Mouse (Mus musculus): Measurements from ENCODE around the gene Slc16a6. TPM values are rescaled to one million over a fixed set of nuclear protein-coding genes. Genes with fewer than 3 reads are reported as not detected.

The Slc16a6 gene
- total RNA-seq, 2 experiments from 2014 or later = 9.6 to 11.4 TPM

DNA sequence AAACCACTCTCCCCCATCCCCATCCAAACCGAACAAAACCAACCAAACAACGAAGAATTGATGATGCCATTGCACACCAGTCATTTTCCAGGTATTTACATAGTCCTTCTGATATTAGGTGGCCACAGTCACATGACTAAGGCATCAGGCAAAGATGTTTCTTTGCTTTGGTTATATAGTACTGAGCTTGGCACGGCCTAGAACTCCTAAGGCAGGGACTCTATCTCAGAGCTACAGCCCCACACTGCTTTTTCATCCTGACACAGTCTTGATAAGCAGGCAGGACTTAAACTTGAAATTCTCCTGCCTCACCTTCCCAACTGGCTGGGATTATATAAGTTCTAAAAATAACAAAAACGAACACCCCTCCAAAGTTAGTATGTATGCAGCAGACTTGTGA is 8.3 kb downstream of the Slc16a6 start:
- intact Hi-C loops (cut with DNase I) = no loop called here
- DNase-seq (ENCODE audit: low spot score in 2 of 2) = no peak

DNA sequence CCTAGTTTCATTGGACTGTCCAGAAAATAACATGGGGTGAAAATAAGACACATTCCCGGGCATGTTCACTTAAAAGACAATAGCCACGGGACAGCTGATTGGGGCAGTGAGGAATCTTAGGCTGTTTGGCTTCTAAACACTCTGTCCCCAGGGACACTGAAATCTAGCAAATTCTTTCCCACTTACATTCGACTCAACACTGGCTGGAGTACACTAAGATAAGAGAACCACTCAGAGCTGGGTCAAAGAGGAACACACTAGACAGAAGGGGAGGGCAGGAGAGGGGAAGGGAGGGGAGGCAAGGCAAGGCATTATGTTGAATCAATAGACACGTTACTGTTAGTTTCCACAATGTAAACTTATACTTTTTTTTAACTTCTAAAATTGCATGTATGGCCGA is 12.8 kb downstream of the Slc16a6 start:
- DNase-seq (ENCODE audit: low spot score in 2 of 2) = no peak
- intact Hi-C loops (cut with DNase I) = no loop called here

DNA sequence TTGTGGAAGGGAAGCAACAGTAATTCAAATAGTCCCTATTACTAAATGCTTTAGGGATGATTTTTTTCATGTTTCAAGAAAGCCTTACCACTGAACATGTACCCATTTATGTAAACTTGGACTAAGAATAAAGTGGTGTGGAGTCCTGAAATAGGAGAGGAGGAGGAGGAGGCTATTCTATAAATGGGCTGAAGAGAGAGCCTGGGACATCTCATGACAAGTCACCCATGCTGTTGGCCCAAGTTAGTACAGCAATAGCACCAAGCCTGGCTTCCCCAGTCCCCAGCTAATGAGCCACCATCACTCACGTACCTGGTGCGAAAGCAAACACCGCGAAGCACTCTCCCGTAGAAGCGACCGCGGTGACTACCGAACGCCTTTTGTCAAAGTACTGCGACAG is 15.2 kb downstream of the Slc16a6 start:
- intact Hi-C loops (cut with DNase I) = no loop called here

GRCm38 (mm10) chr11:109456261-109456660 is 17.1 kb downstream of the Slc16a6 start:
- intact Hi-C loops (cut with DNase I) = no loop called here
- DNase-seq (ENCODE audit: low spot score in 2 of 2) = no peak

More for the DNA sequence above, 15.2 kb downstream of the Slc16a6 start:
- DNase-seq (ENCODE audit: low spot score in 2 of 2) = no peak

DNA sequence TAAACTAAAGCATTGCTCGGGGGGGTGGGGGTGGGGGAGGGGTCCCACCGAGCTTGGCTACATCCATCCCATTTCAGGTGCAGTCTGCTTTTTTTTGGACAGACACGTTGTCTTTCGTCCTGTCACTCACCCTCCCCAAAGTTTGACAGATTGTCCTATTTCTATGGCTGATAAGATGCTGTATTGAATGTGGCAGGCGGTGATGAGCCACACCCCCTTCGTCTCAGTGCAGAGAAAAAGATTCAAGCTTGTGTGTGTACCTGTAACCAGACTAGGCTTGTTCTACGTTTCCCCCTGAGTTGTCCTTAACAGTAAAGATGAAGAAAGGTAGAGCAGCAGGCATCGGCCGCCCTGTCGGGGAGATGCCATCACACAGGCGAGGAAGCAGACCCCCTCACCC is 22.2 kb downstream of the Slc16a6 start:
- no peak for DNase-seq (ENCODE audit: low spot score in 2 of 2)
- intact Hi-C loops (cut with DNase I) = no loop called here

GRCm38 (mm10) chr11:109445438-109446035 is 27.9 kb downstream of the Slc16a6 start:
- DNase-seq (ENCODE audit: low spot score in 2 of 2) = peak; percentile 34 to 70
- intact Hi-C loops (cut with DNase I) = loop anchor here (2.0 to 5.0 kb wide), 2 partner anchors 139 to 417 kb away; no protein-coding TSS in a partner anchor

- DNase-seq (ENCODE audit: low spot score in 2 of 2) = no peak
- intact Hi-C loops (cut with DNase I) = loop anchor here (2.0 kb wide), 1 partner anchor 140 kb away; no protein-coding TSS in a partner anchor
Measured at GRCm38 (mm10) chr11:109444600-109444999, 28.8 kb downstream of the Slc16a6 start.

DNA sequence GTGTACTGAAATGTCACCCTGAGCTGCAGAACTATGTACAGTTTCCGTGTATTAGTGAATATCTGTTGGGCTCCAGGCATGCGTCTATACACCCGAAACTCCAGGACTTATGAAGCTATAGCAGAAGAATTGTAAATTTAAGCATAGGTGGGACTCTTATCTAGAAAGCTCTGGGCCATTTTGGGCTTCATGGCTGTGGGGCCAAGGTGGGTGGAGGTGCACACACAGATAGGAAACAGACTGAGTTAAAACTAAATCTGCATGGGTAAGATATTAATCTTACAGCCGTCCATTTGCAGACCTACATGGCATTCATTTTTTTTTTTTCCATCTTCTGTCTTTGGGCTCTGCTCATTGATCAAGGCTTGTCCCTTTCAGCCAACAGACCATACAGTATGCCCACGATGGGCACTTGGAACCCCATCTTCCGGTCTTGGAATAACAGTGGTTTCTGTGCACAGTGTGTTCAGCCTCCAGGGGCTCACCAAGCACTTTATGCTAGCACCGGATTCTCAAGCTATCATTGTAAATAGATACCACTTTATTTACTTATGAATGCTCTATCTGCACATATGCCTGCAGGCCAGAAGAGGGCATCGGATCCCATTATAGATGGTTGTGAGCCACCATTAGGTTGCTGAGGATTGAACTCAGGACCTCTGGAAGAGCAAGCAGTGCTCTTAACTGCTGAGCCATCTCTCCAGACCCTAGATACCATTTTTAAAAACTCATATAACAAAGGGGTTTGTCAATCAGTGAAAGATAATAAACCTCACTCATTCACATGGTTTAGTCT is 29.7 kb downstream of the Slc16a6 start:
- no peak for DNase-seq (ENCODE audit: low spot score in 2 of 2)
- intact Hi-C loops (cut with DNase I) = loop anchor here (2.0 kb wide), 1 partner anchor 141 kb away; no protein-coding TSS in a partner anchor

DNA sequence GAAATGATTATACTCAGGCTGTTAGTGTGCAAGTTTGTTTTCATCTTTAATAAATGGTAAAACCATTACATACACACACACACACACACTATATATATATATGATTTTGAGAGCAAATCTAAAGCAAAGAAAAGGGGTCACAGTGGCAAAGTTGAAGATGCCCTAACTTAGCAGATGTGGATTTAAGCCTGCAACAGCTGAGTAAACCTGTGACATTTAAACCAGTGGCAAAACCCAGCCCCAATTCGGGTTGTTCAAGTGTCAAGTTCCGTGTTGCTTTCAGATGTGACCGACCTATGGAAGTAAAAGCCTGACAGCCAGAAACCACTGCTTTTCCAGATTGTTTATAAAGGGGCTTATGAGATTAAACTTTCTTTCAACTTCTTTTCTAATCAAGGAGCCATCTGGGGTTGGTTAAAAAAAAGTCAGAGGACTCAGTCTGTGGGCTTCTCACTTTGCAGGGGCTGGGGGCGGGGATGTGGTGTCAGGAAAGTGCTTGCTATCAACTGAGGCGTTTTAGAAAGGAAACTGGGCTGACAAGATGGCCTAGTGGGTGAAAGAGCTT is 31.1 kb downstream of the Slc16a6 start:
- DNase-seq (ENCODE audit: low spot score in 2 of 2) = no peak
- intact Hi-C loops (cut with DNase I) = no loop called here

DNA sequence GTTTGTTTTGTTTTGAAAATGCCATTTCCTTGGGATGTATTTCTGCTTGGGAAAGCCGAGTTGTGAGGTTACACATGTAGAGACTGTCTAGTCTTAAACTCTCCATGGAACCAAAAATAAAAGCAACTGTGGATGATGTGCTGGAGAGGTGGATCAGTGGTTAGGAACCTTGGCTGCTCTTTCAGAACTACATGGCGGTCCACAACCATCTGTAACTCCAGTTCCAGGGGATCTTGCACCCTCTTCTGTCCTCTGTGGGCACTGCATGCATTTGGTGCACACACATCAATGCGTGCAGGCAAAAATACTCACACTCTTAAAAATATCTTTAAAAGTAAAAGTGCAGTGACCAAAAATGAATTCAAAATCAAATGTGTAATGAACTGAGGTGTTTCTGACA is 32.3 kb downstream of the Slc16a6 start:
- peak; percentile 23 to 56 for DNase-seq (ENCODE audit: low spot score in 2 of 2)
- intact Hi-C loops (cut with DNase I) = no loop called here

- DNase-seq (ENCODE audit: low spot score in 2 of 2) = no peak
- intact Hi-C loops (cut with DNase I) = no loop called here
Measured at GRCm38 (mm10) chr11:109440641-109441040, 32.8 kb downstream of the Slc16a6 start.

- DNase-seq (ENCODE audit: low spot score in 2 of 2) = peak; percentile 60 to 74
- intact Hi-C loops (cut with DNase I) = no loop called here
Measured at GRCm38 (mm10) chr11:109439829-109440340, 33.5 kb downstream of the Slc16a6 start.

- no peak for DNase-seq (ENCODE audit: low spot score in 2 of 2)
- intact Hi-C loops (cut with DNase I) = no loop called here
Measured at GRCm38 (mm10) chr11:109439209-109439608, 34.2 kb downstream of the Slc16a6 start.

DNA sequence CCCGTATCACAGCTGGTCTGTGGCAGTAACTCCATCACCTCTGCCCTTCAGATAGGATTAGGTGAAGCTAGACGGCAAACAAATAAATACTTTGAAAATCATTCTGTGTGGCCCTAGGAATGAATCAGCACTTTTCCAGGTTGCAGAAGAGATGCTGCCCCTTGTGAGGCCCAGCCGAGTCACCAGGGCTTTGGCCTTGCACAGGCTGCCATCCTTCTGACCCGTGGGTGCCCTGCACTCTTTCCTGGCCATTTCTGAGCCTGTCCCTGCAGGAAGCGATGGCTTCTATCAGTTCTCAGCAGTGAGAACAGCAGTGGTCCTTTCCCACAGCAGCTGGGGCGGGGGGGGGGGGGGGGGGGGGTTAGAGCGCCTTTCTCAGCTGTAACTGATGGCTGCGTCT is 36.5 kb downstream of the Slc16a6 start:
- intact Hi-C loops (cut with DNase I) = no loop called here

DNA sequence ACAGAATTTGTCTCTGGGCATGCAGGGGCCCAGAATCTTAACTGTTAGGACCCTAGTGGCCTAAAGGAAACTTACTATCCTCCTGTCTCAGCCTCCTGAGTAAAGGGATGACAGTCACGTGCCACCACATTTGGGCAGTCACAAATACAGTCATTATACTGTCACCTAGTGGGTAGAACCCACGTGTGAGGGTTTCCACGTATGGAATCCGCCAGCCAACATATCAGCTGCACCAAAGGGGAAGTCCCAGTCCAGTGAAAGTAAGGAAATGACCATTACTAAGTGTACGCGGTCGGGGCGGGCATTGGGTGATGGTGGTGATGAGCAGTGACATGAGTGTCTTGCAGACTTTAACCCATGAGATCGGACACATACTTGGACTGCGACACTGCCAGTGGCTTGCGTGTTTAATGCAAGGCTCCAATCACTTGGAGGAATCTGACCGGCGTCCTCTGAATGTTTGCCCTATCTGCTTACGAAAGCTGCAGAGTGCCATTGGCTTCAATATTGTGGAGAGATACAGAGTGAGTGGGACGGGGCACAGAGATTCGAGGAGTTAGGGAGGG is 39.1 kb downstream of the Slc16a6 start:
- intact Hi-C loops (cut with DNase I) = no loop called here
- no peak for DNase-seq (ENCODE audit: low spot score in 2 of 2)

More for the DNA sequence above, 36.5 kb downstream of the Slc16a6 start:
- no peak for DNase-seq (ENCODE audit: low spot score in 2 of 2)

- intact Hi-C loops (cut with DNase I) = loop anchor here (5.0 kb wide), 2 partner anchors 50 to 185 kb away; no protein-coding TSS in a partner anchor
- DNase-seq (ENCODE audit: low spot score in 2 of 2) = no peak
Measured at GRCm38 (mm10) chr11:109427353-109427752, 46.0 kb downstream of the Slc16a6 start.

DNA sequence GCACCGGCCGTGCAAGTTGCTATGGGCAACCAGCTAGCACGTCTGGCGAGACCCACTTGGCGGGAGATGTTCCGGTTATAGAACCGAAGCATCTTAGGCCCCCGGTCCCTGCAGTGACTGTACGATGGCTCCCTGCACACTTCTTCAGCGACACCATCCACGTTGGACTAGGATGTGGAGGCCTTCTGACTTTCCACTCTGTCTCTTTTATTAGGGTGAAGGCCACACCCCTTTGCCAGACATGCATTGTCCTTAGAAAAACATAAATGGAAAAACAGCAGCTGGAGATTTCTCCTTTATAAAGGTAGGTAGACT is 47.2 kb downstream of the Slc16a6 start:
- DNase-seq (ENCODE audit: low spot score in 2 of 2) = no peak
- intact Hi-C loops (cut with DNase I) = loop anchor here (5.0 kb wide), 2 partner anchors 49 to 184 kb away; no protein-coding TSS in a partner anchor

DNA sequence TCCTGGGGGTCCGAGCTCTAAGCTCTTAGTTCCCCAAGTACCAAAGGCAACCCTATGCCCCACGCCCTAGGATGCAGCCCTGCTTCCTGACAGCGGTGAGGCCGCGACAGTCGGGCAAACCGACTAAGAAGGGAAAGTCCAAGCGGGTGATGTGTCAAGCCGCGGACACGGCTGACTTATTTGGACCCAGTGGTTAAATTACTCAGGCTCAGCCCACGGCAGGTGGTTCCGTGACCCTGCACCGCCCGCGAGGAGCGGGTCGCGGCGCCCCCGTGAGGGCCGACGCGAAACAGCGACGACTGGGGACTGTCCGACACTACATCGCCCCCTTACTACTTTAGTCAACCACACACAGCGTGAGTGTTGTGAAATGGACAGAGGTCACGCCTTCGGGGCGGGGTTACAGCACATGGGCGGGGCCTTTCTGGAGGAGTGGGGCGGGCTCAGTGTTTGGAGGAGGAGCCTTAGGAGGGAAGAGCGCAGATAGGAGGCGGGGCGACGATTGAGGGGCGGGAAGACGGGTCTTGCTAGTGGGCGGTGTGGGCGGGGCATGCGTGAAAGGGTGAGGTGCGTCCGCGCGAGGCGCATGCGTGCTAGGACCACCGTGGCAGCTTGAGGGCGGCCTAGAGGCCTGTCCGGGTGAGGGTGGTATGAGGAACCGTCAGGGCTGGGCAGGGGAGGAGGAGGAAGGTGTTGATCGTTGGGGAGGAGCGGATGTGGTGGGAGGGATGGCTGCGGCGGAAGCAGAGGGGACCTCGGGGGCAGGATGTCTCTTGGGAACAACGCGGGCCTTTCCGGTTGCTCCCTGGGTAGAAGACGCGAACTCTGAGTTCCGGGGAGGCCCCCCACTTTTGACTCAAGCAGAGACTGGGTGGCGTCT is 47.8 kb downstream of the Slc16a6 start, which contains the start of gene Amz2:
TSS of gene Amz2 (plus strand) at position 555 of the 880 bp plus-strand sequence.
- intact Hi-C loops (cut with DNase I) = loop anchor here (5.0 kb wide), 2 partner anchors 48 to 183 kb away; no protein-coding TSS in a partner anchor
- peak; percentile 97 to 98 for DNase-seq (ENCODE audit: low spot score in 2 of 2)

DNA sequence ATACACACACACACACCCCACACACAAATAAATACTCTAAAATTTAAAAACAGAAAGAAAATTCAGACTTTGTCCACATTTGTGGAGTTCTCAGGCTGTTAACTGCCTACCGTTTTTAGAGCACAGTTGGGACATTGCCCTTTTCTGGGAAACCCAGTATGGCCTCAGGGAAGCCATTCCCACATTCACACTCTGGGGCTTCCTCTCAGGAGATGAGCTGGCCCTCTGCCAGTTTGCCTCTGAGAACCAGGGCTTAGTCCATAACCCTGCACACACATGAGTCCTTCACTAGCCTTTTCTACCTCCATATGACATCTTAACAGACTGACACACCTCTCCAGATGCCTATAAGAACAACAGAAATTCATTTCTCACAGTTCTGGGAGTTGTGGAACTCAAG is 50.1 kb downstream of the Slc16a6 start:
- no peak for DNase-seq (ENCODE audit: low spot score in 2 of 2)

More for the DNA sequence above, 50.1 kb downstream of the Slc16a6 start:
- intact Hi-C loops (cut with DNase I) = loop anchor here (5.0 kb wide), 1 partner anchor 91 kb away; no protein-coding TSS in a partner anchor

Measured in left cerebral cortex, postnatal 14 days (tissue).